Mouse (Mus musculus): Measurements from ENCODE around the gene Slc2a1. TPM values are rescaled to one million over a fixed set of nuclear protein-coding genes. Genes with fewer than 3 reads are reported as not detected.

The Slc2a1 gene
- polyA plus RNA-seq, 1 experiment from 2014 or later: 291 TPM

DNA sequence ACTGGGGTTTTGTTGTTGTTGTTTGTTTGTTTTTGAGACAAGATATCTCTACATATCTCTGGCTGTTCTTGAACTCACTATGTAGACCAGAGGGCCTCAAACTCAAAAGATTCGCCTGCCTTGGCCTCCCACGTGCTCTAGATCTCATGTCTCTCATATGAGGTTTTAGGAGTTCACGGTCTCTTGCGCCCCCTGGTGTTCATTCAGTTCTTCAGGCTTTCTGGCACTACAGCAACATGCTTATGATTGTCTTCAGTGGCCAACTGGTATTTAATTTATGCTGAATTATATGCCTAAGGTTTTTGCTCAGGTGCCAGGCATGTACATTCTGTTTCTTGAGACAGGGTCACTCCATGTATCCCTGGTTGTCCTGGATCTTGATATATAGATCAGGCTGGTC is 59.2 kb downstream of the Slc2a1 start:
- Histone ChIP-seq H3K27me3 (ENCODE audit: control insufficient read depth, insufficient read depth, low read depth, low read length) (no peaks in the 10 kb centered on the region), H3K4me3 (ENCODE audit: low read depth, low read length) (no peak overlapping the region), H3K36me3 (ENCODE audit: control insufficient read depth, insufficient read depth) (no peaks in the 10 kb centered on the region; the same call in 1 of the 2 replicates), H3K9ac (ENCODE audit: low read depth, low read length) (no peak overlapping the region), H3K4me2 (ENCODE audit: low read depth, low read length) (no peak overlapping the region), H3K27ac (ENCODE audit: low read length) (no peak overlapping the region), H3K4me1 (ENCODE audit: control insufficient read depth, low read depth, low read length) (peaks cover 3% of the 10 kb centered on the region), H3K9me3 (replicated peaks; ENCODE audit: control insufficient read depth, low read length) (no peaks in the 10 kb centered on the region)
- no peak for ATAC-seq (ENCODE audit: low read depth)
- 3% methylated on average over 4 of the region's 4 CpGs for WGBS (ENCODE audit: insufficient replicate concordance)

GRCm38 (mm10) chr4:119172919-119173650 is 64.6 kb downstream of the Slc2a1 start:
- peak overlapping the region; percentile 76 for H3K27ac ChIP-seq (ENCODE audit: low read length)
- WGBS (ENCODE audit: insufficient replicate concordance): 24% methylated on average over 18 of the region's 18 CpGs
- H3K36me3 ChIP-seq (ENCODE audit: control insufficient read depth, insufficient read depth): peaks cover 16% of the 10 kb centered on the region
- peak overlapping the region; percentile 91 for H3K4me2 ChIP-seq (ENCODE audit: low read depth, low read length)
- H3K4me1 ChIP-seq (ENCODE audit: control insufficient read depth, low read depth, low read length): peaks cover 11% of the 10 kb centered on the region
- H3K9me3 ChIP-seq (replicated peaks; ENCODE audit: control insufficient read depth, low read length): no peaks in the 10 kb centered on the region
- H3K4me3 ChIP-seq (ENCODE audit: low read depth, low read length): peak overlapping the region; percentile 81
- no peak for ATAC-seq (ENCODE audit: low read depth)
- no peaks in the 10 kb centered on the region for H3K27me3 ChIP-seq (ENCODE audit: control insufficient read depth, insufficient read depth, low read depth, low read length)
- peak overlapping the region; percentile 91 for H3K9ac ChIP-seq (ENCODE audit: low read depth, low read length)

DNA sequence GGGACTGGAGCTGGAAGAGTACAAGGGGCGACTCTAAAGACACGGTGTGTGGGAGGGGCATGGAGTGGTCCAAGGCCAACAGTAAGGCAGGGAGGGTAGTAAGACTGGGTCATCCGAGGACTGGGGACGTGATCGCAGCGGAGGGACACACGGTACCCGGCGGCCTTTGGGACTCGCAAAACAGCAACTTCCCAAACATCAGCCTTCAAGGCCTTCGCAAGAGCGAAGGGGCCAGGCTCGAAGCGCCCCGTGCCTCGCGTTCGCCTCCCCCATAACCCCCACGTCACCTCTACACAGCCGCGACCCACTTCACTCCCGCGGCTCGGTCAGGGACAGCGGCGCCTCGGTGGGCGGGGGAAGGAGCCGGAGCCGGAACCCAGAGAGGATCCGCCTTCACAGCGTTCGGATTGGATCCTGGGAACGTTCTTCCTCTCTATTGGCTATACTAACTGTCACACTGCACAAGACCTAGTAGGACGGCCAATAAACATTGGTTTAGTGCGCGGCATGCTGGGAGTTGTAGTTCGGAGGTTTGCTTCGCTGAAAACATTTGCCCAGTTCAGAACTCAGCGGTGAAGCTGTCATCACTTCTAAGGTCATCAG is 65.4 kb downstream of the Slc2a1 start, which contains the start of gene Zfp691:
Gene Zfp691, minus strand, starts transcription at position 345 of the 603 bp plus-strand sequence.
- peak within 1 kb of the TSS; percentile 91 for H3K4me2 ChIP-seq (ENCODE audit: low read depth, low read length)
- no peaks in the 10 kb centered on the region for H3K27me3 ChIP-seq (ENCODE audit: control insufficient read depth, insufficient read depth, low read depth, low read length)
- H3K4me1 ChIP-seq (ENCODE audit: control insufficient read depth, low read depth, low read length): peaks cover 11% of the 10 kb centered on the region
- peaks cover 24% of the 10 kb centered on the region for H3K36me3 ChIP-seq (ENCODE audit: control insufficient read depth, insufficient read depth)
- peak within 1 kb of the TSS; percentile 91 for H3K9ac ChIP-seq (ENCODE audit: low read depth, low read length)
- peak within 1 kb of the TSS; percentile 81 for H3K4me3 ChIP-seq (ENCODE audit: low read depth, low read length)
- WGBS (ENCODE audit: insufficient replicate concordance): under 1% methylated on average over 40 of the region's 40 CpGs
- H3K9me3 ChIP-seq (replicated peaks; ENCODE audit: control insufficient read depth, low read length): no peaks in the 10 kb centered on the region
- H3K27ac ChIP-seq (ENCODE audit: low read length): peak within 1 kb of the TSS; percentile 76
- ATAC-seq (ENCODE audit: low read depth): peak; percentile 99

DNA sequence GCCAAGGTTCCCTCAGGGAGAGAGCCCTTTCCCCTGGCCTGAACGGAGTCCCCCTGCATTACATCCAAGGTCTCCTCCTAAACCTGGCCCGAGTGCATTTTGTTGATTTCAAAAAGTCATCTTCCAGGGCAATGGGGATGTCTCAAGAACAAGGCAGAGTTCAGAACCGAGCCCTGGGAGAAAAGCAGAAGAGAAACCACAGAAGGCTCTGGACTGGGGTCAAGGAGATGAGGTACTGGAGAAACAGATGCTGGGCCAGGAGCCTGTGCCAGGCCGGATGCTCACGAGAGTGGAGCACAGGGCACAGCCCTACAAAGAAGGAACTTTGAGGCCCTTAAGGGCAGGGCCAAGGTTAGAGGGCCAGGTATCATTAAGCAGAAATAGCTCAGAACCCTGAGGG is 69.2 kb downstream of the Slc2a1 start:
- Histone ChIP-seq H3K4me1 (ENCODE audit: control insufficient read depth, low read depth, low read length) (peaks cover 11% of the 10 kb centered on the region), H3K27ac (ENCODE audit: low read length) (no peak overlapping the region), H3K4me3 (ENCODE audit: low read depth, low read length) (no peak overlapping the region), H3K36me3 (ENCODE audit: control insufficient read depth, insufficient read depth) (peaks cover 61% of the 10 kb centered on the region), H3K4me2 (ENCODE audit: low read depth, low read length) (no peak overlapping the region), H3K9me3 (replicated peaks; ENCODE audit: control insufficient read depth, low read length) (no peaks in the 10 kb centered on the region), H3K9ac (ENCODE audit: low read depth, low read length) (no peak overlapping the region), H3K27me3 (ENCODE audit: control insufficient read depth, insufficient read depth, low read depth, low read length) (no peaks in the 10 kb centered on the region)
- no peak for ATAC-seq (ENCODE audit: low read depth)
- WGBS (ENCODE audit: insufficient replicate concordance): 67% methylated on average over 5 of the region's 5 CpGs

DNA sequence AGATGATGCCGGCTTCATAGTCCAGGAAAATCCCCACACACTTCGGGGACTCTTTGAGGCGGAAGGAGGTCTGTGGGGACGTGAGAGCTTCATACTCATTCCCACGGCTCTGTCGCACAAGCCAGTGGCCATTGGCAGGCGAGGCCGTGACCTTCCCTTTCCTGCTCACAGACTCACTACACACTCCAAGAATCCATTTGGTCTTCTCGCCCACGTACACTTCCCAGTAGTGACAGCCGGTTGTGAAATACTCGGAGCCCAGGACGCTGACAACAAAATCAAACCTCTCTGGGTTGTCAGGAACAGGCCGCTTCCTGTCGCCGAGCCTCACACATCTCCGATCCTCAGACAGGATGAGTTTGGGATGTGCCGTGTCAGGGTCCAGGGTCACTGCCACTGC is 69.8 kb downstream of the Slc2a1 start:
- no peak for ATAC-seq (ENCODE audit: low read depth)
- Histone ChIP-seq H3K9ac (ENCODE audit: low read depth, low read length) (no peak overlapping the region), H3K36me3 (ENCODE audit: control insufficient read depth, insufficient read depth) (peaks cover 67% of the 10 kb centered on the region), H3K4me2 (ENCODE audit: low read depth, low read length) (no peak overlapping the region), H3K4me1 (ENCODE audit: control insufficient read depth, low read depth, low read length) (peaks cover 5% of the 10 kb centered on the region), H3K27ac (ENCODE audit: low read length) (no peak overlapping the region), H3K27me3 (ENCODE audit: control insufficient read depth, insufficient read depth, low read depth, low read length) (no peaks in the 10 kb centered on the region), H3K4me3 (ENCODE audit: low read depth, low read length) (no peak overlapping the region), H3K9me3 (replicated peaks; ENCODE audit: control insufficient read depth, low read length) (no peaks in the 10 kb centered on the region)
- 64% methylated on average over 18 of the region's 18 CpGs for WGBS (ENCODE audit: insufficient replicate concordance)

- no peaks in the 10 kb centered on the region for H3K27me3 ChIP-seq (ENCODE audit: control insufficient read depth, insufficient read depth, low read depth, low read length)
- no peaks in the 10 kb centered on the region for H3K9me3 ChIP-seq (replicated peaks; ENCODE audit: control insufficient read depth, low read length)
- H3K27ac ChIP-seq (ENCODE audit: low read length): no peak overlapping the region
- peaks cover 86% of the 10 kb centered on the region for H3K36me3 ChIP-seq (ENCODE audit: control insufficient read depth, insufficient read depth)
- H3K4me3 ChIP-seq (ENCODE audit: low read depth, low read length): no peak overlapping the region
- ATAC-seq (ENCODE audit: low read depth): no peak
- H3K4me1 ChIP-seq (ENCODE audit: control insufficient read depth, low read depth, low read length): peaks cover 15% of the 10 kb centered on the region
- no peak overlapping the region for H3K9ac ChIP-seq (ENCODE audit: low read depth, low read length)
- no peak overlapping the region for H3K4me2 ChIP-seq (ENCODE audit: low read depth, low read length)
- WGBS (ENCODE audit: insufficient replicate concordance): 38% methylated on average over 4 of the region's 4 CpGs
These were observed 71.7 kb downstream of the Slc2a1 start for GRCm38 (mm10) chr4:119180133-119180707.

DNA sequence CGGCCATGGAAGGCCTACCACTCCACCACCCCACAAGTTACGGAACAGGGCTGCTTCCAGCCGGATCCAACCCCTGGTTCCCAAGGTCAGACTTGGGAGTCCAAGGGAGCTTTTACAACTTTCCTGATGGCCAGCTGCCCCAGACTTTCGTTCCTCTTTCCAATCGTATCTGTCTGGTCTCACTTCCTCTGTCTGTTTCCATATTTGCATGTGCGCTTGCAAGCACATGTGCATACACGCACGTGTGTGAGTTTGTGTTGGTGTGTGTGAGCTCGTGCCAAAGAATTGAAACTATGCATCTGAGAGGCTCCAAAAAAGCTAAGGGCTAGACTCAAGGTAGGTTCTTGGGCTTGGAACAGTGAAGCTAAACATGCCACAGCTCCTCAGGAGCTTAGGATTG is 72.9 kb downstream of the Slc2a1 start:
- no peak for ATAC-seq (ENCODE audit: low read depth)
- H3K36me3 ChIP-seq (ENCODE audit: control insufficient read depth, insufficient read depth): peaks cover 98% of the 10 kb centered on the region
- no peaks in the 10 kb centered on the region for H3K9me3 ChIP-seq (replicated peaks; ENCODE audit: control insufficient read depth, low read length)
- no peak overlapping the region for H3K9ac ChIP-seq (ENCODE audit: low read depth, low read length)
- WGBS (ENCODE audit: insufficient replicate concordance): 53% methylated on average over 9 of the region's 9 CpGs
- no peak overlapping the region for H3K4me2 ChIP-seq (ENCODE audit: low read depth, low read length)
- no peak overlapping the region for H3K4me3 ChIP-seq (ENCODE audit: low read depth, low read length)
- H3K27me3 ChIP-seq (ENCODE audit: control insufficient read depth, insufficient read depth, low read depth, low read length): no peaks in the 10 kb centered on the region
- H3K27ac ChIP-seq (ENCODE audit: low read length): no peak overlapping the region
- peaks cover 26% of the 10 kb centered on the region for H3K4me1 ChIP-seq (ENCODE audit: control insufficient read depth, low read depth, low read length)

- ATAC-seq (ENCODE audit: low read depth): no peak
- H3K27ac ChIP-seq (ENCODE audit: low read length): peak overlapping the region; percentile 20; the same call in 1 of the 2 replicates
- no peaks in the 10 kb centered on the region for H3K9me3 ChIP-seq (replicated peaks; ENCODE audit: control insufficient read depth, low read length)
- H3K4me2 ChIP-seq (ENCODE audit: low read depth, low read length): no peak overlapping the region
- H3K4me3 ChIP-seq (ENCODE audit: low read depth, low read length): no peak overlapping the region
- peaks cover 97% of the 10 kb centered on the region for H3K36me3 ChIP-seq (ENCODE audit: control insufficient read depth, insufficient read depth)
- peaks cover 36% of the 10 kb centered on the region for H3K4me1 ChIP-seq (ENCODE audit: control insufficient read depth, low read depth, low read length)
- WGBS (ENCODE audit: insufficient replicate concordance): 59% methylated on average over 1 of the region's 1 CpGs
- no peak overlapping the region for H3K9ac ChIP-seq (ENCODE audit: low read depth, low read length)
- H3K27me3 ChIP-seq (ENCODE audit: control insufficient read depth, insufficient read depth, low read depth, low read length): no peaks in the 10 kb centered on the region
These were observed 75.0 kb downstream of the Slc2a1 start for GRCm38 (mm10) chr4:119183525-119183924.

DNA sequence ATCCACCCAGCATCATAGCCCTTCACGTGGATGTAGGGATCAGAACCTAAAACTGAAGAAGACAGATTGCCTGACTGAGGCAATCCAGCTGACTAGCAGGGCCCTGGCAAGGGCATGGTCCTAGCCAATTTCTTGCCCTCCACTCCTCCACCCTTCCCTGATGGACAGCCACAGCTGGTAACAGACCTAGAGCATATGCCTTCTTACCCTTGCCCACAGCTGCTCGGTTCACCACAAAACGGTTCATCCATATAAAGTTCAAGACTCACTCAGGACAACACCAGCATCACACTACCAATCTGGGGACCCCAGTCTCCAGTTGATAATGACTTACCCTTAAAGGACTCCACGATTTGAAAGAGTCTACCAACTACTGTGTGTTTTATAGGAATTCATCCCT is 77.3 kb downstream of the Slc2a1 start:
- 78% methylated on average over 4 of the region's 4 CpGs for WGBS (ENCODE audit: insufficient replicate concordance)
- Histone ChIP-seq H3K36me3 (ENCODE audit: control insufficient read depth, insufficient read depth) (peaks cover 80% of the 10 kb centered on the region), H3K9ac (ENCODE audit: low read depth, low read length) (peak overlapping the region; percentile 25; the same call in 1 of the 2 replicates), H3K27me3 (ENCODE audit: control insufficient read depth, insufficient read depth, low read depth, low read length) (no peaks in the 10 kb centered on the region), H3K4me1 (ENCODE audit: control insufficient read depth, low read depth, low read length) (peaks cover 37% of the 10 kb centered on the region), H3K4me3 (ENCODE audit: low read depth, low read length) (peak overlapping the region; percentile 82), H3K9me3 (replicated peaks; ENCODE audit: control insufficient read depth, low read length) (no peaks in the 10 kb centered on the region), H3K4me2 (ENCODE audit: low read depth, low read length) (peak overlapping the region; percentile 83), H3K27ac (ENCODE audit: low read length) (no peak overlapping the region; the same call in 1 of the 2 replicates)
- no peak for ATAC-seq (ENCODE audit: low read depth)

Data from liver, embryonic 16.5 days (tissue).